Mouse (Mus musculus) naive thymus-derived CD4-positive, alpha-beta T cell, adult 2 months (primary cell): ENCODE measurements around the gene Ccn2.

Experiments used
- DNase-seq: peaks from one replicate; pipeline ENCODE4 v3.0.0-alpha.2; 2011; ENCODE audit warnings: low read depth

Gene Ccn2

GRCm38 (mm10) chr10:24641416-24642140, 46.3 kb downstream of the Ccn2 start:
- peak; percentile 60 for DNase-seq

GRCm38 (mm10) chr10:24642796-24643580, 47.7 kb downstream of the Ccn2 start:
- DNase-seq = no peak

DNA sequence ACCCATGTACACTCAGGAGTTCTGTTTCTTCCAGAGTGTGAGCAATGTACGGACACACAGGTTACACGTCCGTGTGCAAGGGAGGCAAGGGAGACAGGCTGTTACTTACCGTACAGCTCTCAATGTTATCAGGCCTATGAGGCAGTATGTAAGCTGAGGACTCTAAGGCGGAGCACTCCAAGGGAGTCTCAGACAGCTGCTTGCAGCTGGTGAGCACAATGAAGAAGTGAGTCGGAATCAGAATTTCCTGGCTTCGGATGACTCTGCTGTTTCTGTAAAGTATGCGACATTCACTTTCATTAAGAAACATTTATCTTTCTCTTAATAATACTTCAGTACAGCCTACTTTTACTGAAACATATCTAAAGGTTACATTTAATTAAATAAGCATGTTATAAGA, 49.9 kb downstream of the Ccn2 start:
- DNase-seq = no peak
